Mouse (Mus musculus) R1 (cell line): Measurements from ENCODE around the gene Adad2.

Experiments
- DNase-seq: peaks from one replicate; pipeline ENCODE4 v3.0.0-alpha.2; 2018; ENCODE audit warnings: low read depth, low spot score

Gene Adad2

GRCm38 (mm10) chr8:119616811-119617210, 4.3 kb downstream of the Adad2 start:
- DNase-seq: no peak

DNA sequence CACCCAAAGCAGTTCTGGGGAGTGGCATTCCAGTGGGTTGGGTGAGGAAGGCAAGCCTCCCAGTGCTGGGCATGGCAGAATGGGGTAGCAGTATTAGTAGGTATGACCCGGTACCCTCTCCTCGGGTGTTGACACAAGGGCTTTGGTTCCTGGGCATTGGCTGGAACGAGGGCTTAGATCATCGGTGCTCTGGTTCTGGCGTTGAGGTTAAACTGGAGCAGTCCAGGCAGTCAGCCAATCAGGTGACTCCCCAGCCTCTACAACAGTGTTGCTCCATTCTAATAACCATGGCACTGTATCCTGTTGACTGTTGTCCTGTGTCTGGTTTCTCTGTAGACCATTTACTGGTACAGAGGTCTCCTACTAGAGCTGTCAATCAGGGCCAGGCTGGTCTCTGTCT, 5.0 kb downstream of the Adad2 start:
- DNase-seq: no peak

DNA sequence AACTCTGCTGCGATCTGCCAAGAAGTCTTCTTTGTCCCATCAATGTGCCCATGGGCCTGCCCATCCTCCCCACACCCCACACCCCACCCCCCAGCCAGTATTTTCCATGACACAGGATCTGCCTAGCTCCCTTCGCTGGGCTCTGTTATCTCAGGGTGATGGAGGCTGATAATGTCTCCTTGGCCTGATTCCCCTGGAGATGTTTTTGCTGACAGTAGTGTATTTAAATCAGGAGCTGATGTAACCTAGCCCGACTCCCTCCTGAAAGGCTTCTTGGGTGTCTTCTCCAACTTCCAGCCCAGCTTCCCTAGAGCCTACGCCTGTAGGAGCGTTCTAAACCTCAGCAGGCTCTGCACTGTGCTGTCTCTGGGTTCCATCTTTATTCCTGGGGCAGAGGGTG, 6.3 kb downstream of the Adad2 start:
- no peak for DNase-seq

- DNase-seq: peak; percentile 88
These were observed 7.7 kb downstream of the Adad2 start for GRCm38 (mm10) chr8:119620116-119620840.

GRCm38 (mm10) chr8:119620848-119621465, 8.4 kb downstream of the Adad2 start:
- DNase-seq: peak; percentile 55

GRCm38 (mm10) chr8:119622555-119622954, 10.0 kb downstream of the Adad2 start:
- peak; percentile 76 for DNase-seq

- DNase-seq: no peak
These were observed 10.5 kb downstream of the Adad2 start for GRCm38 (mm10) chr8:119623061-119623460.

- no peak for DNase-seq
These were observed 11.2 kb downstream of the Adad2 start for GRCm38 (mm10) chr8:119623744-119624143.

DNA sequence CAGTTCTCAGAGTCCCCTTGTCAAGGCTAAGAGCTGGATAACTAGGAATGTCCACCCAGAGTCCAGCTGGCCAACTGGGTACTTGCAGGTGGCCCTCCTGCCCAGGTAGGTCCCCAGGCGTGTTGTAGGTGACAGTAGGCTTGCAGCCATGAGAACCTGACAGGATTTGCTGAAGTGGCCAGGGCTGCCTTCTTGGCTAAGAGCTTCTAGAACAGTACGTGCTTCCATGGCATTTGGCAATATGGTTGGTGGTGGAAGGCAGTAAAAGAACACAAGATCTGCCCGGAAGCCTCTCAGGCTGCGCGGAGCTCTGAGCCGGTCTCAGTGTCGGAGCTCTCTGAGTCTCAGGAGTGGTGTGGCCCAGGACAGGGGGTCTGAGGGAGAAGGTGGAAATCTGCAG, 12.4 kb downstream of the Adad2 start:
- DNase-seq: no peak

- DNase-seq: peak; percentile 47
These were observed 13.2 kb downstream of the Adad2 start for GRCm38 (mm10) chr8:119625788-119626187.

DNA sequence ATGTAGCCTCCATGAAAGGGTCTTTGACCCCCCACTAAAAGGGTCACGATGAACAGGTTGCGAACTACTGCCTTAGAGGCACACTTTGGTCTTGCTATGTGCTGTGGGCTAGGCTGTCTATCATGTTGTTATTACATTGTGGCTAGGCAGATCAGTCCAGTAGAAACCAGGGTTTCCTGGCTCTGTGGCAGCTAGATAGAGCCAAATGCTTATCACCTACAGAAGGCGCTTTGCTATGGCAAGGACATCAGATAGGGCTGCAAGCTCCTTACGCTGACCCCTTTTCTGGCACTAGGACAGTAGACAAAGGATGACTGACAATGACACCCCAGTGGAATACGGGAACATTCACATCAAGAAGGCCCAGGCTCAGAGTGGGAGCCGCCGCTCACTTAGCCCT, 14.7 kb downstream of the Adad2 start:
- no peak for DNase-seq

DNA sequence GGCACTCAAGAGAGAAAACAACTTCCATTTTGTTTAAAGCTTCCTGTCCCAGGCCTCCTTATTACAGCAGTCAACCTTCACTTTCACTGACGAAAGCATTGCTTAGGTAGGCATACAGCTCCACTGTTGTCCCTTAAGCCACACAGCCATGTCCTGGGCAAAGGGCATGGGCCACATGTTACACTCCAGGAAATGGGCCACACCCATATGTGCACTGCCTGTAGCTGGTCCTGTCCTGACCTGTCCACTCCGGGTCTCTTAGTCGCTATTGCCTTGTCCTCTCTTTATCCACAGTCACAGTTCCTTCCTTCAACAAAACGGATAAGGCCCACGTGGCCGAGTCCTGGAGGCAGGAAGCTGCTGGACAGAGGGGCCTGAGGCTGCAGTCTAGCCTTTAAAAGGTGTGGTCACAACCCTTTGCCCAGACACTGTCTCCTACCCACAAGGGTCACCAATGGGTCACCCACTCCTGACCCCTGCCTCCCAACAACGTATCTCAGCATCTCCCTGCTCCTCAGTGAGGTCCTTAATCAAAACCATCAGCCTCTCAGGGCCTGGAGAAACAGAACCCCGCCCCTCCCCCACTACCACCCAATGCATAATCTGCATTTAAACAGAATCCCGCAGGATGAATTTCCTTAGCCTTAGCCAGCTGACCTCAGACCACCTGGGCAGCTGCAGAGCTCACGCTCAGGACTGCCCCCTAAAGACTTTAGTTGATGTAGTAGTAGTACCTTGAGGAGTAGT, 15.2 kb downstream of the Adad2 start:
- DNase-seq: peak; percentile 63

GRCm38 (mm10) chr8:119630841-119631240, 18.3 kb downstream of the Adad2 start:
- no peak for DNase-seq

- peak; percentile 78 for DNase-seq
These were observed 19.7 kb downstream of the Adad2 start for GRCm38 (mm10) chr8:119632246-119632645.

DNA sequence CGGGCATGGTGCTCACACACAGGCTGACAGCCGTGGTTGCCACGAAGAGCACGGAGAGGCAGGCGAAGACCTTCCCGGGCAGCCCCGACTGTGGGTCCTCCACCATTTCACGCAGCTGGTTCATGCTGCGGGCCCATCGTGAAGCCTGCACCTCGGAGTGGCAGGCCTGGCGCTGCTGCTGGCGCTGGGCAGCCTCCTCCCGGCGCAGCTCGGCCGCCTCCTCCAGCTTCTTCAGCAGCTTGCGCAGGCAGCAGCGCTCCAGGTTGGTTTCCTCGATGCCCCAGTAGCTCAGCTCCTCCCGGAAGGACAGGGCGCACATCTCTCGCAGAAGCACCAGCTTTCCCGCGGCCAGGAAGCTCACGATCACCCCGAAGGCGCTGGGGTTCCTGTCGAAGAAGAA, 20.4 kb downstream of the Adad2 start:
- no peak for DNase-seq

DNA sequence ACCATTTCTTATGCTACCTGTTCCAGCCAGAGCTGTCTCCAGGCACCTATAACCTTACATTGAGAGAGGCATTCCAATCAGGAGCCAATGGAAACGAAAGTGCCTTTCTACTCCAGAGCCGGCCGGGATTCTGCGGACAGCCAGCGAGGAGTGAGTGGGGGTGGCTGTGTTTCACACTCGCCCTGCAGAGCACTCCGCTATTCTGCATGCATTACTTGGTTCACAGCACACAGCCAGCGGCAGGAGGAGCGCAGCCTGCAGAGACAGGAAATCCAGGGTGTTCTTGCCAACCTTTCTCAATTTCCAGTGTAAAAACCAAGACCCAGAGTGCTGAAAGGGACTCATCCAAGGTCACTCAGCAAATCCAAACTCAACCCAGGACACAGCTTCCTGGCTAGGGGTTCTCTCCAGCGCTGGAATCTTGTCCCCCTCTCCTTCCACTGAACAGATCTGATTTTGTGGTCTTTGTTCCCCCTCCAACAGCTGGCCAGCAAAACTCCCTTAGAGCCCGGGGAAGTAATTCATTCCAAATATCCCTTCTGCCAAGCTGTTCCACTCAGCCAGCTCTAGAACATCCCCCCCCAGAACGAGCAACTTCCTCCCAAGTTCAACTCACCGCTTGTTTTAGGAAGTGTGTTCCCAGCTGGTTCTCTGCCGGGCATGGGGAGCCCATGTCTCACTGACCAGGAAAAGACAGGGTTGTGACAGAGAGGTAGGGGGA, 22.2 kb downstream of the Adad2 start:
- no peak for DNase-seq

DNA sequence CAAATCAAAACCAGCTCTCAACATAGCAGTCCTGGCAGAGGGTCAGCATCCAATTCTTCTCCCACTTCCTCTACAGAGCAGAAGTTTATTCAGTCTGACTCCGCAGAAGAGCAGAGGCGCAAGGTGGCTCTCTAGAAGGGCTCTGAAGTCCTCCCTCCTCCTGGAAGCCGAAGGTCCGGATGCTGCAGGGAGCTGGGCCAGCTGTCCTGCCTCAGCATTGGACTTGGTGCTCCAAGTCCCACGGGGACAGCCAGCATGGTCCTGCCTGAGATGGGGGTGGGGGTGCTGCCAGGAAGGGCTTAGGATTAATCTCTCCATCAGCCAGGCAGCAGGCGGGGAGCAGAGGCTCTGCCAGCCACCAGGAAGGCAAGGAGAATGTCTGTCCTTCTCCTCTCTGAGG, 22.8 kb downstream of the Adad2 start, which contains the start of gene Kcng4:
TSS of gene Kcng4 (minus strand) at position 303 of the 400 bp plus-strand sequence.
- no peak for DNase-seq

GRCm38 (mm10) chr8:119635958-119636357, 23.4 kb downstream of the Adad2 start:
- DNase-seq: no peak

- DNase-seq: no peak
These were observed 24.2 kb downstream of the Adad2 start for GRCm38 (mm10) chr8:119636766-119637165.

GRCm38 (mm10) chr8:119637381-119637780, 24.8 kb downstream of the Adad2 start:
- DNase-seq: no peak

DNA sequence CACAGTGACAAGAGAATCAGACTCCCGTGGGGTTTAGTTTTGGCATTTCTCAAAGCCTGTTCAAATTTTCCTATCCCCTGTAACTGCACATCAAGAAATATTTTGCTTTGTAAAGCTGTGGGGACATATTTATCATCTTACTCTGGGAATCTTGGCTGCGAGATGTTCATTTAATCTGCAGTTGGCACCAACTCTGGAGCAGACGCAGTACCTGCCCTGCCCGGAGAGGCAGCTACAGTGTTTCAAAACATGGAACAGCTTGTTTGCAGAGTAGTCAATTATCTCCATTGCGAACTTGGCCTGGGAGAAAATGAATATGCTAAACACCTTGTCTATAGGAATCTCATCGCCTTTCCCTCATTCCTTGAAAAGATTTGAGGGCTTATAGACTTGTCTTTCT, 25.7 kb downstream of the Adad2 start:
- no peak for DNase-seq

DNA sequence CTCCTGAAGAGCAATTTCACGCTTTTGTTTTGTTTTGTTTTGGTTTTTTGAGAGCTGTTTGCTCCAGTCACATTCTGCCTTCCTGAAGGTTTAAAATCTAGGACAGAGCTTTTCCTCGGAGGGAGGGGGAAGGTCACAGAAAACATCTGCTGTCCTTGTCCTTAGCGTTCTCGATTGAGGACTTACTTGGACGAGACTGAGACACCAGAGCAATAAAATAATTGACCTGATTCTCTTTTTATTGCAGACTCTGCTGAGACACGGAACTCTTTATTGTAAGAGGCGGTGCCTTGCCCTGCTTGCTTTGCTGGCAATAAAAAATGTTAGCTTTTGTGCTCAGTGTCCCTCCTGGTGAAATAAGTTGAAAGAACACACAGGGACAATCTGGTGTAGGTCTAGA, 27.3 kb downstream of the Adad2 start:
- DNase-seq: no peak
